Mouse (Mus musculus) limb, embryonic 15.5 days (tissue): Measurements from ENCODE around the gene Lce3b. TPM values are rescaled to one million over a fixed set of nuclear protein-coding genes. Genes with fewer than 3 reads are reported as not detected.

Experiments
- ATAC-seq: fragments of 200-750 bp; cut with Nextera tagmentation; 2 replicates; pipeline ENCODE4 v1.8.0; 2017; ENCODE audit warnings: low read depth, moderate TSS enrichment; ENCODE audit not compliant: insufficient number of reproducible peaks, low FRiP score, low TSS enrichment
- H3K27ac ChIP-seq: fragments of 300-500 bp; sonication (generic); 2 replicates; pipeline ENCODE4 v1.5.1; 2015; ENCODE audit warnings: moderate library complexity, mild to moderate bottlenecking, inconsistent platforms
- H3K27me3 ChIP-seq: fragments of 300-500 bp; sonication (generic); 2 replicates; pipeline ENCODE4 v1.6.1; 2015; ENCODE audit warnings: inconsistent platforms
- H3K36me3 ChIP-seq: fragments of 300-500 bp; sonication (generic); 2 replicates; pipeline ENCODE4 v1.6.1; 2015; ENCODE audit warnings: inconsistent platforms
- H3K4me1 ChIP-seq: fragments of 300-500 bp; sonication (generic); 2 replicates; pipeline ENCODE4 v1.6.1; 2015; ENCODE audit warnings: inconsistent platforms
- H3K4me2 ChIP-seq: fragments of 300-500 bp; sonication (generic); 2 replicates; pipeline ENCODE4 v1.6.1; 2015; ENCODE audit warnings: mild to moderate bottlenecking, inconsistent platforms
- H3K4me3 ChIP-seq: fragments of 300-500 bp; sonication (generic); 2 replicates; pipeline ENCODE4 v1.5.1; 2015; ENCODE audit warnings: mild to moderate bottlenecking, inconsistent platforms
- H3K9ac ChIP-seq: fragments of 300-500 bp; sonication (generic); 2 replicates; pipeline ENCODE4 v1.6.1; 2015; ENCODE audit warnings: inconsistent platforms
- H3K9me3 ChIP-seq: fragments of 300-500 bp; sonication (generic); 2 replicates; pipeline ENCODE4 v1.6.1; 2016; ENCODE audit warnings: inconsistent platforms
- whole genome bisulfite sequencing: fragments of 180-500 bp; shearing (Covaris S2); methylation state at CpG from one replicate; pipeline ENCODE4 v1.1.7; 2015; 5-methylcytosine and 5-hydroxymethylcytosine counted together
- polyA plus RNA-seq: library from polyadenylated mRNA; unstranded; fragments of >200 nt; fragmentation: Nextera tagmentation; extraction: Ambion mirVana; gene quantifications from 2 replicates; pipeline ENCODE4 v1.2.1, GENCODE M21; 2015

The Lce3b gene
- polyA plus RNA-seq = not detected in 2 replicates

DNA sequence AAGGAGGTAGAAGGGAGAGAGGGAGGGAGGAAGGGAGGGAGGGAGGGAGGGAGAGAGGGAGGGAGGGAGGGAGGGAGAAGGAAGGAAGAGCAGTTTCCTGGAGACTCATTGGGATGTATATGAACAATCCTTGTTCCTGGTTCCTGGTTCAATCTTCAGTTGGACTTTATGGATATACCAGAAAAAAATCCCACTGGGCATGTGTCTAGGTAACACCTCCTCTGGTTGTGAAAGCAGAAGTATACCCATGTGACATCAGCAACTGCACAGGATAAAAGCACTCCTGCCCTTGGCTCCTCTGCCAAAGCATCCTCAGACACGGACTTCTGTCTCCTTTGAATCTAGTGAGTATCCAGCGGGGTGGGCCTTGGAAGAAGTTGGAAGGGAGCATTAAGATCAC lies at the start of gene Lce3b:
TSS of gene Lce3b (plus strand) at position 301 of the 400 bp plus-strand sequence.
- 61% methylated on average over 2 of the region's 2 CpGs for WGBS
- Histone ChIP-seq H3K27ac (no peak within 1 kb of the TSS), H3K4me1 (no peaks in the 10 kb centered on the region), H3K4me3 (no peak within 1 kb of the TSS), H3K9ac (no peak within 1 kb of the TSS), H3K4me2 (no peak within 1 kb of the TSS), H3K27me3 (no peaks in the 10 kb centered on the region), H3K36me3 (no peaks in the 10 kb centered on the region), H3K9me3 (no peaks in the 10 kb centered on the region)
- ATAC-seq = no peak

DNA sequence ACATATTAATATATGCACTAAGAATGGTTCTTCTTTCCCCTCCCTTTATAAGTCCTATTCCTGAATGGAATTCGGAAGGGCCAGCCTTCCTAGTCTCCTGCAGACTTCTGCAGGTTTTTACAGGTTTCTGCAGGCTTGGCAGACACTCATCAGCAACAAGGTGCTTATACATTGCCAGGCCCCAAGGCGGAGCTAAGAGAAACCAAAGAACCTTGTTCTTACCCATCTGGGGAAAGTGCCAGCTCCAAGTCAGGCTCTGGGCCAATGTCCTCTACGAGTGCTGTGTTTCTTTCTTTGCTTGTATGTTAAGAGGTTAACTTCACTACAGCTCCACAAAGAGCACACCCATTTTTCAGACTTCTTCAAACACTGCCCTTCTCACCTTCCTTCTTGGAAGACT lies 38.7 kb upstream of the Lce3b start:
- no peak for ATAC-seq
- WGBS = 32% methylated on average over 3 of the region's 3 CpGs
- no peaks in the 10 kb centered on the region for H3K27me3 ChIP-seq

DNA sequence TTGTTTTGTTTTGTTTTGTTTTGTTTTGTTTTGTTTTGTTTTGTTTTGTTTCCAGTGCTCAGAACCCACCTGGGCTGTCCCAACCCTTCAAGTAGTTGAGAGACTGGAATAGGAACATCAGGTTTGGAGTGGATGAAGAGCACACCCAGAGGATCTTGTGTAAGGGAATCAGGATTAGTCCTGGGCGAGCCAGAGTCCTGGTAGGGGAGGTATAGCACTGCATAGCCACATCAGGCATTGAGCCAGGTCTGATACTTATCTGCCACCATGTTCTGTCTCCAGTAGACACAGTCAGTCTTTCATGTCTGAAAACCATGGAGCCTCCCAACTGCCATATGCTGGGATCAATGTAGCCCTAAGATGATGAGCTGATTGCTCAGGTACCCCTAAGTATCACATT lies 38.3 kb upstream of the Lce3b start:
- H3K27me3 ChIP-seq = no peaks in the 10 kb centered on the region
- no peaks in the 10 kb centered on the region for H3K36me3 ChIP-seq
- 62% methylated on average over 1 of the region's 1 CpGs for WGBS
- no peaks in the 10 kb centered on the region for H3K9me3 ChIP-seq
- H3K9ac ChIP-seq = no peak overlapping the region
- H3K4me1 ChIP-seq = peaks cover 7% of the 10 kb centered on the region; the same call in 1 of the 2 replicates
- no peak overlapping the region for H3K27ac ChIP-seq
- no peak overlapping the region for H3K4me3 ChIP-seq
- no peak overlapping the region for H3K4me2 ChIP-seq
- no peak for ATAC-seq

More for the DNA sequence above, 38.7 kb upstream of the Lce3b start:
- Histone ChIP-seq H3K9ac (no peak overlapping the region), H3K4me1 (peaks cover 7% of the 10 kb centered on the region; the same call in 1 of the 2 replicates), H3K9me3 (no peaks in the 10 kb centered on the region), H3K36me3 (no peaks in the 10 kb centered on the region), H3K4me3 (no peak overlapping the region), H3K27ac (no peak overlapping the region), H3K4me2 (no peak overlapping the region)

DNA sequence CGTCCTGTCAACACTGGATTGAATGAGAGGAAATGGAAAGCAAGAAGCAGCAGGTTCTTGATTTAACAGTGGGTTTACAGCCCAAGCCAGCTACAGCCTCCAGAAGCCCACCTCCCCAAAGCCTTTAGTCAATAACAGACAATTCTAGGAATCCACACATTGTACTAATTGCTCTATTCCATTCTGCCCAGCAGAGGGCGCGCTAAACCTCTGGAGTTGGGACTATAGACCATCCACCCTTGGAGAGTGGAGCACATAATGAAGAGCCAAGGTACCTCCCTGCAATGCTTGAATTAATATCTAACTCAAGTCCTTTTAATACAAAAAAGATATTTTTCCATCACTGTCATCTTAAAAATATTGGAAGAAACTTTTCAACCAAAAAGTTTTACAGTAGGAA lies 29.8 kb upstream of the Lce3b start:
- Histone ChIP-seq H3K9ac (no peak overlapping the region), H3K9me3 (no peaks in the 10 kb centered on the region), H3K27me3 (no peaks in the 10 kb centered on the region), H3K4me3 (no peak overlapping the region), H3K4me1 (no peaks in the 10 kb centered on the region), H3K4me2 (no peak overlapping the region), H3K27ac (no peak overlapping the region), H3K36me3 (no peaks in the 10 kb centered on the region)
- WGBS = 28% methylated on average over 3 of the region's 3 CpGs
- ATAC-seq = no peak

DNA sequence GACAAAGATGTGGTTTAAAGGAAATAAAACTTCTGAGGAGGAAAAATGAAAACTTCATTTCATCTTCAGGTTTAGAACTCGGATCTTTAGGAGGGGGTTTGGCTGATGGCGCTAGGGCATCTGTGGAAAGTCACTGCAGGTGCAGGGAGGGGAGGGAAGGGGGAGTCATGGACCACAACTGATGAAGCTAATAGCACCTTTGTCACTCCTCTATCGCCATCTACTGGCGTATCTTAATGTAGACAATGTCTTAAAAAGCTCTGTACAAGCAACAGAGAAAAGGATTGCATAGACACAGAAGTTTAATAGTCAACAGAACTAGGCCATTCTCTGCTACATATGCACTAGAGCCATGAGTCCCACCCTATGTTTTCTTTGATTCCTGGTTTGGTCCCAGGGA lies 29.1 kb upstream of the Lce3b start:
- H3K9ac ChIP-seq = no peak overlapping the region
- no peak overlapping the region for H3K4me3 ChIP-seq
- H3K4me1 ChIP-seq = no peaks in the 10 kb centered on the region
- no peaks in the 10 kb centered on the region for H3K27me3 ChIP-seq
- no peak for ATAC-seq
- H3K27ac ChIP-seq = no peak overlapping the region
- H3K36me3 ChIP-seq = no peaks in the 10 kb centered on the region
- WGBS = 21% methylated on average over 4 of the region's 4 CpGs
- no peaks in the 10 kb centered on the region for H3K9me3 ChIP-seq
- H3K4me2 ChIP-seq = no peak overlapping the region

DNA sequence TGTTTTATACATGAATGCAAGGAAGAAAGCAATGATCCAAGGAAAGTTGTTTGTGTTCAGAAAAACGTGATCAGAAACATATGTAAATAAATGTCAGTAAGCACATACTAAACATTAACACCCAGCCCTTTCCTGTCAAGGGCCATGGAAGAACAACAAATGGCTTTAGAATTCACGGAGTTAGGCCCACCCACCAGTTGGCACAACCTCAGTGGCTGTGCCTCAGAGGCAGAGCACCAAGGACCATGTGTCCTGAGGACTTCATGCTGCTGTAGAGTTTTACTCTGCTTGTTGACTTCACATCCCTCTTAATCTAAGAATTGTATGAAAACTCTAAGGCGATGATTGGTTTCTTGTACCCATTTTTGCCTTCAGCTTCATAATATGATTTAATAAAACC lies 27.6 kb upstream of the Lce3b start:
- H3K27me3 ChIP-seq = no peaks in the 10 kb centered on the region
- no peak overlapping the region for H3K9ac ChIP-seq
- H3K36me3 ChIP-seq = no peaks in the 10 kb centered on the region
- H3K4me2 ChIP-seq = no peak overlapping the region
- H3K9me3 ChIP-seq = no peaks in the 10 kb centered on the region
- WGBS = 47% methylated on average over 3 of the region's 3 CpGs
- no peak overlapping the region for H3K27ac ChIP-seq
- H3K4me1 ChIP-seq = no peaks in the 10 kb centered on the region
- H3K4me3 ChIP-seq = no peak overlapping the region
- no peak for ATAC-seq

DNA sequence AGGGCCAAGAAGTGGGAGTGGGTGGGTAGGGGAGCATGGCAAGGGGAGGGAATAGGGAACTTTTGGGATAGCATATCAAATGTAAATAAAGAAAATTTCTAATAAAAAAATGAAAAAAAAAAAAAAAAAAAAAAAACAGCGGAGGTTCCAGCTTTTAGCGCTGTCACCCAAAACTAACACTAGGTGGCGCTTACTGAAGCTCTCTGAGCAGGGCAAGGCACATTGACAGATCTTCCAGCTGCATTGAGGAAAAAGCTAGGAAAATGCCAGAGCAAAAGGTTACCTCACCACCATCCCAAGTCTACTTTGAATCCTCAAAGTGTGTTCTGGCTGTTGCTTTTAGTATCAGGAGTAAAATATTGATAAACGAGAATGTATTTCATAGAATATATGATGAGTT lies 25.2 kb upstream of the Lce3b start:
- 25% methylated on average over 4 of the region's 4 CpGs for WGBS

DNA sequence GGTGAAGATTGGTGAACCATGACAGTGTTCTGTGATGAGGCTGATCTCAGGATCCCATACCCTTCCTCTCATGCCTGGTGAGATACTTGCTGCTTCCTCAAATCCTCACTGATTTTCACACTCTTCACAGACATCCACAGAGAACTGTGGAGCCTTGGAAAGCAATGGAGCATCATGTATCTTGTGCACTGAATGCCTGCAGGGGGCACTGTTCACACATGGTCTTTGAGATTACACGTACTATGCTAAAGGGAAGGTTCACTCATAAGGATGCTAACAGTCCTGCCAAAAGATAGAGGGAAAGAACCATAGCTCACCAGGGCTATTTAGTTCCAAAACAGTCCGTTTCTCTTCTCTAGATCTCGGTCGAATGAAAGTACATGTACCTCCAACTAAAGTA lies 12.4 kb upstream of the Lce3b start:
- no peaks in the 10 kb centered on the region for H3K36me3 ChIP-seq
- no peak overlapping the region for H3K4me3 ChIP-seq
- ATAC-seq = no peak
- H3K27me3 ChIP-seq = no peaks in the 10 kb centered on the region
- H3K4me1 ChIP-seq = no peaks in the 10 kb centered on the region
- H3K9ac ChIP-seq = no peak overlapping the region
- no peak overlapping the region for H3K4me2 ChIP-seq
- no peak overlapping the region for H3K27ac ChIP-seq
- WGBS = 57% methylated on average over 4 of the region's 4 CpGs
- H3K9me3 ChIP-seq = no peaks in the 10 kb centered on the region

More for the DNA sequence above, 25.2 kb upstream of the Lce3b start:
- Histone ChIP-seq H3K27me3 (no peaks in the 10 kb centered on the region), H3K4me2 (no peak overlapping the region), H3K27ac (no peak overlapping the region), H3K4me1 (no peaks in the 10 kb centered on the region), H3K36me3 (no peaks in the 10 kb centered on the region), H3K9me3 (no peaks in the 10 kb centered on the region), H3K9ac (no peak overlapping the region), H3K4me3 (no peak overlapping the region)
- no peak for ATAC-seq

DNA sequence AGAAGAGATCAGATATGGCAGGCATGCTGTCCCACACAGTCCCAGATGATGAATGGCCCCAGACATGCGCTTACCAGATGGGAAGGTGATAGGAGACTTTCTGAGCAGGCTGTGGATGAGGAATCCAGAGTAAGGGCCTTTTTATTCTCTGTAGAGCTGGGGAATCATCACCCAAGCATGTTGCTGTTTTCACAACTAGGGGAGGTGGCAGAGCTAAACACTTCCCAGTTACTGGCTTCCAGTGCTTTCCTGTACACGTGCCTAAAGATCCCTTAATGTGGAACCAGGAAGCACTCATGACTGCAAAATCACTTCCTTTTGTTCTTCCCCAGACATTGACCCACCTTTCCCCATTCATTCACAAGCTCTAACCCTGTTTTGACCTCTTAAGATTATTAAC lies 6.6 kb upstream of the Lce3b start, which contains the start of gene Lce3a:
TSS of gene Lce3a (minus strand) at position 101 of the 400 bp plus-strand sequence.
- H3K4me3 ChIP-seq = no peak within 1 kb of the TSS
- H3K27ac ChIP-seq = no peak within 1 kb of the TSS
- no peaks in the 10 kb centered on the region for H3K27me3 ChIP-seq
- ATAC-seq = no peak
- H3K4me2 ChIP-seq = no peak within 1 kb of the TSS
- no peaks in the 10 kb centered on the region for H3K9me3 ChIP-seq
- no peaks in the 10 kb centered on the region for H3K36me3 ChIP-seq
- 67% methylated on average over 2 of the region's 2 CpGs for WGBS
- H3K4me1 ChIP-seq = no peaks in the 10 kb centered on the region
- H3K9ac ChIP-seq = no peak within 1 kb of the TSS

DNA sequence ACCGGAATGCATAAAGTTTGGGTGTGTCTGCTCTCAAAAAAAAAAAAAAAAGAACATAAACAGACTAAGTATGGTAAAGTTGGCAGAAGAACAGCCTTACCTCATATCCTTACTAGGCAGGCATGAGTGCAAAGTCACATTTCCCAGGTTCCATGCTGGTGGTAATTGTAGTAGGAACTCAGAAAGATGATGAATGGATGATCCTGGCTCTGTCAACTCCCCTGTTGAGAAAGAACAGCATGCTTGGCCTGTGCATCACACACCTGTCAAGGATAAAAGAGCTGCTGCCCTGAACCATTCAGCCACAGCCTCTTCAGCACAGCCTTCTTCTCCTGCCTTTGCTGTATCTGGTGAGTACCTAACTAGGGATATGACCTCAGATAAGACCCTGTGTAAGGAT lies 11.4 kb downstream of the Lce3b start, which contains the start of gene Lce3c:
TSS of gene Lce3c (plus strand) at position 301 of the 400 bp plus-strand sequence.
- Histone ChIP-seq H3K4me1 (no peaks in the 10 kb centered on the region), H3K27me3 (no peaks in the 10 kb centered on the region), H3K9ac (no peak within 1 kb of the TSS), H3K4me3 (no peak within 1 kb of the TSS), H3K9me3 (no peaks in the 10 kb centered on the region), H3K36me3 (no peaks in the 10 kb centered on the region), H3K4me2 (no peak within 1 kb of the TSS), H3K27ac (no peak within 1 kb of the TSS)
- WGBS = 59% methylated on average over 1 of the region's 1 CpGs
- ATAC-seq = no peak

DNA sequence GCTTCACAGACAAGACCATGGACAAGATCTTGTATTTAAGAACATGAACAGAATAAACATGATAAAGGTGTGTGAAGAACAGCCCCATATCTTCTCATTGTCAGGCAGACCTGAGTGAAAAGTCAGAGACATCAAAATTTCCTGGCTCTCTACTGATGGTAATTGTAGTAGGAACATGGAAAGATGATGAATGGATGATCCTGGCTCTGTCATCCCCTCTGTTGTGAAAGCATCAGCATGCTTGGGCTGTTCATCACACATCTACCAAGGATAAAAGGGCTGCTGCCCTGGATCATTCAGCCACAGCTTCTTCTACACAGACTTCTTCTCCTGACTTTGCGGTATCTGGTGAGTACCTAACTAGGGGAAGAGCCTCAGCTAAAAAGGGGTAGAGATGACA lies 24.3 kb downstream of the Lce3b start, which contains the start of gene Lce3d:
TSS of gene Lce3d (plus strand) at position 301 of the 400 bp plus-strand sequence.
- no peak within 1 kb of the TSS for H3K27ac ChIP-seq
- no peaks in the 10 kb centered on the region for H3K27me3 ChIP-seq
- H3K9me3 ChIP-seq = no peaks in the 10 kb centered on the region
- H3K9ac ChIP-seq = no peak within 1 kb of the TSS
- no peak within 1 kb of the TSS for H3K4me2 ChIP-seq
- no peak within 1 kb of the TSS for H3K4me3 ChIP-seq
- H3K4me1 ChIP-seq = no peaks in the 10 kb centered on the region
- ATAC-seq = no peak
- WGBS = 90% methylated on average over 1 of the region's 1 CpGs
- no peaks in the 10 kb centered on the region for H3K36me3 ChIP-seq

DNA sequence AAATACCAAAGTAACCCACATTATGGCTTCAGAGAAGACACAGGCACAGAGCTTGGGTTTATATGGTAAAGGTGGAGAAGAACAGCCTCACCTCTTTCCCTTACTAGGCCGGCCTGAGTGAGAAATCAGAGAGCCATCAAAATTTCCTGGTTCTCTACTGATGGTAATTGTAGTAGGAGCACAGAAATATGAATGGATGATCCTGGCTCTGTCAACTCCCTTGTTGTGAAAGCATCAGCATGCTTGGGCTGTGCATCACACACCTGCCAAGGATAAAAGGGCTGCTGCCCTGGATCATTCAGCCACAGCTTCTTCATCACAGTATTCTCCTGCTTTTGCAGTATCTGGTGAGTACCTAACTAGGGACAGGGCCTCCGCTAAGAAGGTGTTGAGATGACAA lies 34.0 kb downstream of the Lce3b start, which contains the start of gene Lce3e:
TSS of gene Lce3e (plus strand) at position 301 of the 400 bp plus-strand sequence.
- WGBS = 91% methylated on average over 2 of the region's 2 CpGs
- Histone ChIP-seq H3K4me3 (no peak within 1 kb of the TSS), H3K9me3 (no peaks in the 10 kb centered on the region), H3K4me1 (no peaks in the 10 kb centered on the region), H3K4me2 (no peak within 1 kb of the TSS), H3K27me3 (no peaks in the 10 kb centered on the region), H3K36me3 (no peaks in the 10 kb centered on the region), H3K27ac (no peak within 1 kb of the TSS), H3K9ac (no peak within 1 kb of the TSS)
- ATAC-seq = no peak

DNA sequence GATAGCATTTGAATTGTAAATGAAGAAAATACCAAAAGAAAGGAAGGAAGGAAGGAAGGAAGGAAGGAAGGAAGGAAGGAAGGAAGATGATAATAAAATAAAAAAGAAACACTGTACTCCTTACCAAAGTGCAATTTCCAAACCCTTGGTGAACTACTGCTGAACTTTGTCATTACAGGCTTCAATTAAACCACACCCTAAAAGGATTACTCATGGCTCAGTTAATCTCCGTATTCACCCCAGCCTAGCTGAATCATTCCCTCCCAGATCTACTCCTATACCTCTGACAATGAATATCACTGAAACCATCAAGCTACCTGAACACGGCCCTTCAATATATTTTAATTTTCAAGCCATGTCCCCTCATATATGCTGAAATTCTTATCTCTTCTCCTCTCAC lies 45.7 kb downstream of the Lce3b start:
- H3K9ac ChIP-seq = no peak overlapping the region
- no peaks in the 10 kb centered on the region for H3K4me1 ChIP-seq
- H3K36me3 ChIP-seq = no peaks in the 10 kb centered on the region
- no peak overlapping the region for H3K4me3 ChIP-seq
- ATAC-seq = no peak
- no peak overlapping the region for H3K27ac ChIP-seq
- H3K4me2 ChIP-seq = no peak overlapping the region
- no peaks in the 10 kb centered on the region for H3K27me3 ChIP-seq
- 74% methylated on average over 2 of the region's 2 CpGs for WGBS
- no peaks in the 10 kb centered on the region for H3K9me3 ChIP-seq
